Mouse (Mus musculus) midbrain, embryonic 14.5 days (tissue): ENCODE results near the gene Tmub2. TPM values are rescaled to one million over a fixed set of nuclear protein-coding genes. Genes with fewer than 3 reads are reported as not detected.

Experiments used
- ATAC-seq: fragments of 200-750 bp; cut with Nextera tagmentation; 2 replicates; pipeline ENCODE4 v1.8.0; 2017; ENCODE audit warnings: moderate number of reproducible peaks, moderate library complexity; ENCODE audit not compliant: low FRiP score, low TSS enrichment
- DNase-seq: peaks from one replicate; pipeline ENCODE4 v3.0.0-alpha.2; 2015
- H3K27ac ChIP-seq: fragments of 300-500 bp; sonication (generic); replicated peaks from 2 replicates; pipeline ENCODE4 v1.5.1; 2014; ENCODE audit warnings: mild to moderate bottlenecking, low read depth, low read length, moderate library complexity
- H3K27me3 ChIP-seq: fragments of 300-500 bp; sonication (generic); 2 replicates; pipeline ENCODE4 v1.6.1; 2014; ENCODE audit warnings: low read length, control low read depth, mixed read lengths; ENCODE audit not compliant: control insufficient read depth, insufficient read depth
- H3K36me3 ChIP-seq: fragments of 300-500 bp; sonication (generic); 2 replicates; pipeline ENCODE4 v1.6.1; 2014; ENCODE audit warnings: low read length, control low read depth; ENCODE audit not compliant: control insufficient read depth, insufficient read depth
- H3K4me1 ChIP-seq: fragments of 300-500 bp; sonication (generic); 2 replicates; pipeline ENCODE4 v1.6.1; 2014; ENCODE audit warnings: mild to moderate bottlenecking, antibody characterized with exemption, low read length, control low read depth; ENCODE audit not compliant: control insufficient read depth, insufficient read depth
- H3K4me2 ChIP-seq: fragments of 300-500 bp; sonication (generic); 2 replicates; pipeline ENCODE4 v1.6.1; 2014; ENCODE audit warnings: mild to moderate bottlenecking, low read length, moderate library complexity
- H3K4me3 ChIP-seq: fragments of 300-500 bp; sonication (generic); replicated peaks from 2 replicates; pipeline ENCODE4 v1.5.1; 2014; ENCODE audit warnings: low read depth, low read length
- H3K9ac ChIP-seq: fragments of 300-500 bp; sonication (generic); replicated peaks from 2 replicates; pipeline ENCODE4 v1.6.1; 2014; ENCODE audit warnings: mild to moderate bottlenecking, low read length, moderate library complexity
- H3K9me3 ChIP-seq: fragments of 300-500 bp; sonication (generic); 2 replicates; pipeline ENCODE4 v1.6.1; 2016; ENCODE audit warnings: low read length, control low read depth, mixed read lengths; ENCODE audit not compliant: control insufficient read depth
- WGBS: fragments of 180-500 bp; shearing (Covaris S2); extraction: QIAGEN DNeasy Blood & Tissue Kit; methylation state at CpG from one replicate; pipeline ENCODE4 v1.1.7; 2014; 5-methylcytosine and 5-hydroxymethylcytosine counted together
- polyA plus RNA-seq: library from polyadenylated mRNA; unstranded; fragments of >200 nt; fragmentation: Nextera tagmentation; extraction: Ambion mirVana; gene quantifications from 2 replicates; pipeline ENCODE4 v1.2.1, GENCODE M21; 2014

Gene Tmub2
- polyA plus RNA-seq, 1 experiment from 2014 or later = 78.4 TPM

DNA sequence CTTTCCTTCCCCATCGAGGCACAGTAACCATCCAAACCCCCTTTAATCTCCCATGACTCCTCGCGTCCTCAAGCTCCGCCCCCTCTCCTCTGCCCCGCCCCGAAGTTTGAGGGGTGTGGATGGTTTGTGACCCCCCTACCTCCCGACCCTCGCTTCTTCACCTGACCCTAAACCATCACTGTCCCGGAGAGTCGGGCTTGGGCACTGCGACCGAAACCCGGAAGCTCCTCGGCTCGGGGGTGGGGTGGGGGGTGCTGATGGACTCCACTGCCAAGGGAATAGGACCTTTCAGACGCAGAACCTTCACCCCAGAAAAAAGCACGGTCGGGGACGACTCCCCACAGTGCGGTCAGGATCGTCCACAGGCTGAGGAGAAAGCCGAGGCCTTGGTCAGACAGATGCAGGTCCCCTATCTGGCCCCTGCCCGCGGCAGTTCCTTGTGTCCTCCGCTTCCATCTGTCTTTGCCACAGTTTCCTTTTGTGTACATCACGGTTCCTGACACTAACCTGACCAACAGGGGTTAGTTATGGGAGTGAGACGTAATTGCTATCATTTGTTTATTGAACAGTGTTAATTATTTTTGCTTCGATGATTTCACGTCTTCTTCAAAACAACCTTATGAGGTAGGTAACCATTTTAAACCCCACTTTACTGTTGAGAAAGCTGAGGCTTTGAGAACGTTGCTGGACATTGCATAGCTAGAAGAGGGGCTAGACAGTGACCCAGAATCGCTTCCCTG lies 534 bp downstream of the Tmub2 start:
- Histone ChIP-seq H3K4me3 (peak overlapping the region; percentile 81), H3K4me1 (peaks cover 10% of the 10 kb centered on the region), H3K36me3 (peaks cover 34% of the 10 kb centered on the region), H3K27me3 (no peaks in the 10 kb centered on the region), H3K4me2 (peak overlapping the region; percentile 73), H3K27ac (peak overlapping the region; percentile 86), H3K9me3 (no peaks in the 10 kb centered on the region), H3K9ac (peak overlapping the region; percentile 74)
- DNase-seq = peak; percentile 43
- peak; percentile 76 for ATAC-seq
- 6% methylated on average over 31 of the region's 31 CpGs for WGBS

DNA sequence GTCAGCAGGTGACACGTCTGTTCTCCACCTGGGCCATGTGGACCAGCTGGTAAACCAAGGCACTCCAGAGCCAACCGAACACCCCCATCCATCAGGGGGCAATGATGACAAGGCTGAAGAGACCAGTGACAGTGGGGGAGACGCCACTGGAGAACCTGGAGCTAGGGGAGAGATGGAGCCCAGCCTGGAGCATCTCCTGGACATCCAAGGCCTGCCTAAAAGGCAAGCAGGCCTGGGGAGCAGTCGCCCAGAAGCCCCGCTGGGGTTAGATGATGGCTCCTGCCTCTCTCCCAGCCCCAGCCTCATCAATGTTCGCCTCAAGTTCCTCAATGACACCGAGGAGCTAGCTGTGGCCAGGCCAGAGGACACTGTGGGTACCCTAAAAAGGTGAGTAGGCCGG lies 2.8 kb downstream of the Tmub2 start:
- H3K9me3 ChIP-seq = no peaks in the 10 kb centered on the region
- no peak overlapping the region; the same call in 1 of the 2 replicates for H3K4me2 ChIP-seq
- ATAC-seq (no peak), DNase-seq (no peak)
- 91% methylated on average over 8 of the region's 8 CpGs for WGBS
- peaks cover 10% of the 10 kb centered on the region for H3K4me1 ChIP-seq
- H3K4me3 ChIP-seq = no peak overlapping the region
- no peaks in the 10 kb centered on the region for H3K27me3 ChIP-seq
- no peak overlapping the region for H3K27ac ChIP-seq
- H3K36me3 ChIP-seq = peaks cover 56% of the 10 kb centered on the region
- H3K9ac ChIP-seq = no peak overlapping the region; the same call in 1 of the 2 replicates

DNA sequence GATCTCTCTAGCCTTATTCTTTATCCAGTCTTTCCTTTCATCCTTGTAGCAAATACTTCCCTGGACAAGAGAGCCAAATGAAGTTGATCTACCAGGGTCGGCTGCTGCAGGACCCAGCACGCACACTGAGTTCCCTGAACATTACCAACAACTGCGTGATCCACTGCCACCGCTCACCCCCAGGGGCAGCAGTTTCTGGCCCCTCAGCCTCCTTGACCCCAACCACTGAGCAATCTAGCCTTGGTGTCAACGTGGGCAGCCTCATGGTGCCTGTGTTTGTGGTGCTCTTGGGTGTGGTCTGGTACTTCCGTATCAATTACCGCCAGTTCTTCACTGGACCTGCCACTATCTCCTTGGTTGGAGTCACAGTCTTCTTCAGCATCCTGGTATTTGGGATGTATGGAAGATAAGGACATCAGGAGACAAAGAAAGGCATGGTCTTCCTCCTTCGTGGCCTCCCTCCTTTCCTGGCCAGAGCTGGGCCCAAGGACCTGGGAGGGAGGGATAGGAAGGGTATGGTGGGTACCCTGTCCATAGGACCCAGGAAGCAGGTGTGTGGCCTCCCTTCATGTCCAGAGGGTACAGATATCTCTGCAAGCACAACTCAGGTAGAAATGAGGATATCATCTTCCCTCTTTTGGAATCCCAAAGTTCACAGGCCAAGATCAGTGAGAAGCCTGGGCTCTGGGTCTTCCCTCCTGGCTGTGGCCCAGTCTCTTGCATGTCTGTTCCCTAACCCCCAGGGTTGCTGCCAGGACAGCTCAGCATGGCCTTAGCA lies 3.5 kb downstream of the Tmub2 start:
- Histone ChIP-seq H3K9ac (no peak overlapping the region), H3K4me1 (peaks cover 10% of the 10 kb centered on the region), H3K27ac (no peak overlapping the region), H3K36me3 (peaks cover 63% of the 10 kb centered on the region), H3K4me3 (no peak overlapping the region), H3K27me3 (no peaks in the 10 kb centered on the region), H3K4me2 (no peak overlapping the region), H3K9me3 (no peaks in the 10 kb centered on the region)
- ATAC-seq (no peak), DNase-seq (no peak)
- WGBS = 92% methylated on average over 8 of the region's 8 CpGs

DNA sequence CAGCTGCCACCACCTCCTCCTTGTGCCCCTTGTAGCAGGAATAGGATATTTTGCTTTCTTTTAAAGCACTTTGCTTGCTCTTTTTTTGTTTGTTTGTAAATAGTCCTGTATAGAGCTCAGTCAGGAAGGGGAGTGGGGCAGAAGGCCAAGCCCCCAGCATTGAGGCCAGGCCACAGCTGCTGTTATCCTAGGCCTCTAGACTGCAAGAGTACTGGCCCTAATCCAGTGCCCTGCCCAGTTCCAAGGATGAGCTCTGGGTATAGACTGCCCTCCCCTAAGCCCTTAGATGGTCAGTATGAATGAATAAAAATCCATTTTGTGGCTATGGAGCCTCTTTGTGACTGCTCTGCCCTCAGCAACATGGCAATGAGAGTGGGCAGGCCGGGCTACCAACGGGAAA lies 4.2 kb downstream of the Tmub2 start:
- ATAC-seq (no peak), DNase-seq (no peak)
- H3K4me3 ChIP-seq = no peak overlapping the region
- H3K9ac ChIP-seq = no peak overlapping the region
- 82% methylated on average over 2 of the region's 2 CpGs for WGBS
- peaks cover 69% of the 10 kb centered on the region for H3K36me3 ChIP-seq
- H3K27me3 ChIP-seq = no peaks in the 10 kb centered on the region
- H3K4me2 ChIP-seq = no peak overlapping the region
- H3K9me3 ChIP-seq = no peaks in the 10 kb centered on the region
- no peak overlapping the region for H3K27ac ChIP-seq
- peaks cover 10% of the 10 kb centered on the region for H3K4me1 ChIP-seq

DNA sequence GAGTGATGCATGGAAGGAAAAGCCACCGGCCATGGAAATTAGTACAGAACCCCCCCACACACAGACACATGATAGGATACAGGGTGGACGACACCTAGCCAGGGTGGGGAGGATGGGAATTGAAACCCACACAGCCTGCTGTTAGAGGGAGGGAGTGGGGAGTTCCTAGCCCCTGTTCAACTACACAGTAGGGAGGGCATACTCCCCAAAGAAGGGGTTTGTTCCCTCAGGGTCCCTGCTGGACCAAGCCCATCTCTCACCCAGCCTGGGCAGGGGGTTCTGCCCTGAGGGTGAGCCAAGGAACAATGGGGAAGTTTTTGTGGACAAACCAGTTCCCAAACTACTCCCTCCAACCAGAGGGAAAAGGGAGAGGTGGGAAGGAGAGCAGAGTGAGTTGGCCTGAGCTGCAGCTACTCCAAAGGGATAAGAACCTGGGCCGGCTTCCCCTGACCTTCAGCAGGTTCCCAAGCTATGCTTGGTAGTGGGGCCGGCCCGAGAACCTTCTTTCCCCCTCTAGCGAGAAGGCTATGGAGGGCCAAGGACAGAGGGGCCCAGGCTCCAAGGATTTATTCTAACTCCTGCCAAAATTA lies 4.9 kb downstream of the Tmub2 start:
- H3K9ac ChIP-seq = peak overlapping the region; percentile 9; the same call in 1 of the 2 replicates
- H3K36me3 ChIP-seq = peaks cover 74% of the 10 kb centered on the region
- no peaks in the 10 kb centered on the region for H3K27me3 ChIP-seq
- no peak for DNase-seq
- H3K4me2 ChIP-seq = no peak overlapping the region
- no peaks in the 10 kb centered on the region for H3K9me3 ChIP-seq
- peaks cover 16% of the 10 kb centered on the region for H3K4me1 ChIP-seq
- H3K4me3 ChIP-seq = no peak overlapping the region
- 50% methylated on average over 6 of the region's 6 CpGs for WGBS
- ATAC-seq = no peak
- no peak overlapping the region for H3K27ac ChIP-seq

DNA sequence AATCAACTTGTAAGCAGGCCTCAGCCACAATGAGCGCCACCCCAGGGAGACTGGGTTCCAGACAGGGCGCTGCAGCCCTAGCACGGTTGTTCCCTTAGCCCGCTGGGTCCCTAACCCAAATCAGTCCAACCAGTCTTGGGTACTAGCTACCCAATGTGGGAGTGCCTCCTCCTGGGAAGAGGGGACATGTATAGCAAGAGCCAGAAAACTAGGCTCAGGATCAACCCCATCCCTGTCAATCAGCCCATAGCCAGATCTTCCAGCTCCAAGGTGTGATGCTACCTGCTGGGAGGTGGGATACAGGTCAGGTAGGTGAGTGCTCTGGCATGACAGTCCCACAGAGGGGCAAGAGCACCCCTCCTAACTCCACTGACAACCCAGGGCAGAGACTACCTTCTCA lies 5.4 kb downstream of the Tmub2 start:
- H3K27ac ChIP-seq = no peak overlapping the region
- H3K9me3 ChIP-seq = no peaks in the 10 kb centered on the region
- no peak overlapping the region for H3K4me3 ChIP-seq
- WGBS = 87% methylated on average over 4 of the region's 4 CpGs
- peaks cover 21% of the 10 kb centered on the region for H3K4me1 ChIP-seq
- peaks cover 74% of the 10 kb centered on the region for H3K36me3 ChIP-seq
- H3K4me2 ChIP-seq = no peak overlapping the region
- no peak for ATAC-seq
- peak overlapping the region; percentile 9; the same call in 1 of the 2 replicates for H3K9ac ChIP-seq
- no peak for DNase-seq
- H3K27me3 ChIP-seq = no peaks in the 10 kb centered on the region

DNA sequence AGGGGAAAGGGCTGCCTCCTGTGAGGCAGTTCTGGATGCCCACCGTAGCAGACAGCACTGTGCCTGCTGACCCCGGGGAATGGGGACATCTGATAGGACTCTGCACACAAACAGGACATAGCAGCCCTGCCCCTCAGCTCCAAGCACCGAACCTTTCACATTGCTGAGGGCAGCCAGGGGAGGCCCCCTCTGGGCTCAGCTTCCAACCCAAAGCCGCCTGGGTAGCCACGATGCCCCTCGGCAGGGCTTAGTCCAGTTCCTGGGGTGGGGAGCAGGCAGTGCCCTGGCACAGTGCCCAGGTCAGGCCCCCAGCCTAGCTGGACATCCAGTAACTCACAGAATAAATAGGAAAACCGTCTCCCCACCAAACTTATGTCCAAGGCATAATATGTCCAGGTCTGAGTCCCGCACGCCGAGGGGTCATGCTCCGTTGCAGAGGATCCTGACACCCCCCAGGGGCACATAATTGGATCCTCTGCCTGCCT lies 6.4 kb downstream of the Tmub2 start:
- no peak overlapping the region for H3K9ac ChIP-seq
- peaks cover 74% of the 10 kb centered on the region for H3K36me3 ChIP-seq
- DNase-seq = no peak
- peaks cover 16% of the 10 kb centered on the region for H3K4me1 ChIP-seq
- no peak overlapping the region for H3K4me2 ChIP-seq
- no peak for ATAC-seq
- no peak overlapping the region for H3K27ac ChIP-seq
- H3K27me3 ChIP-seq = no peaks in the 10 kb centered on the region
- H3K4me3 ChIP-seq = no peak overlapping the region
- no peaks in the 10 kb centered on the region for H3K9me3 ChIP-seq
- 93% methylated on average over 11 of the region's 11 CpGs for WGBS

DNA sequence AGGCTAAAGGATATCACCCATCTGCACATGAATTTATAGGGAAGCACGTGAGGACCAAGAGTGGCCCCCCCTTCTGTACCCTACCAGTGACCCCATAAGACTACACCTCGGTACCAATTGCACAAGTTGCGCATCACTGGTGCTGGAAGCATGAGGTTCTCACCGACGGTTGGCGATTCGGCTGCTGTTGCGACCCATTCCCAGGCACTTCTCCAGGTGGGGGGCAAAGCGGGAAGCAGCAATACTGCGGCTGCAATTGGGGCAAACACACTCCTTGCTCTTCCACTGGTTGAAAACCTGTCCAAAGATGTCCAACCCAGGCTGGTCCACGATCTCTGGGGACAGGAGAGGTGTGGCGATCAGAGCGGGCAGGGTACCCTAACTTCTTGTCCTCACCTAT lies 9.2 kb downstream of the Tmub2 start:
- Histone ChIP-seq H3K27me3 (no peaks in the 10 kb centered on the region), H3K27ac (no peak overlapping the region), H3K9ac (peak overlapping the region; percentile 12; the same call in 1 of the 2 replicates), H3K4me1 (peaks cover 13% of the 10 kb centered on the region), H3K36me3 (peaks cover 54% of the 10 kb centered on the region), H3K9me3 (no peaks in the 10 kb centered on the region), H3K4me3 (no peak overlapping the region), H3K4me2 (no peak overlapping the region)
- no peak for DNase-seq
- ATAC-seq = no peak
- WGBS = 94% methylated on average over 13 of the region's 13 CpGs
